Mouse (Mus musculus): ENCODE results near the gene Syde2. TPM values are rescaled to one million over a fixed set of nuclear protein-coding genes. Genes with fewer than 3 reads are reported as not detected.
"Not testable (repeated sequence)": the region's sequence is repeated elsewhere in the genome, so short reads cannot be mapped to it uniquely, and the experiment has no call there.

Gene Syde2
- polyA plus RNA-seq, 1 experiment from 2014 or later, result 8.6 TPM

DNA sequence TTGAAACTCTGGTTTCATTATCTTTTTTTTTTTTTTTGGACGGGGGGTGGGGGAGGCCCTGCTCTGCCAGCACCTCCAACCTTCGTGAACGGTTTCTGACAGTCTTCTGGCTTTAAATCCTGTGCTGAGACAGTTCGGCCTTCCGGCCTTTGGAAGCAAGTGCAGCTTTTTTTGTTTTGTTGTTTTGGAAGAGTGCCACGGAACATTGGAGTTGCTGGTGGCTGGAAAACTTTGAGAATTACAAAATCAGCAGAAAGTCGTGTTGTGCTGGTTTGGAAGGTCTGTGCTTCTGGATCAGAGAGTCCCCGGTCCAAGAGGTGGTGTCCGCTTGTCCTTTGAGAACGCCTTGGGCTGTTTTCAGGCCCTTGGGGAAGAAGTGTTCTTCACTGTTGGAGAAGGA, 5.1 kb downstream of the Syde2 start:
- no peaks in the 10 kb centered on the region for H3K9me3 ChIP-seq (replicated peaks)

DNA sequence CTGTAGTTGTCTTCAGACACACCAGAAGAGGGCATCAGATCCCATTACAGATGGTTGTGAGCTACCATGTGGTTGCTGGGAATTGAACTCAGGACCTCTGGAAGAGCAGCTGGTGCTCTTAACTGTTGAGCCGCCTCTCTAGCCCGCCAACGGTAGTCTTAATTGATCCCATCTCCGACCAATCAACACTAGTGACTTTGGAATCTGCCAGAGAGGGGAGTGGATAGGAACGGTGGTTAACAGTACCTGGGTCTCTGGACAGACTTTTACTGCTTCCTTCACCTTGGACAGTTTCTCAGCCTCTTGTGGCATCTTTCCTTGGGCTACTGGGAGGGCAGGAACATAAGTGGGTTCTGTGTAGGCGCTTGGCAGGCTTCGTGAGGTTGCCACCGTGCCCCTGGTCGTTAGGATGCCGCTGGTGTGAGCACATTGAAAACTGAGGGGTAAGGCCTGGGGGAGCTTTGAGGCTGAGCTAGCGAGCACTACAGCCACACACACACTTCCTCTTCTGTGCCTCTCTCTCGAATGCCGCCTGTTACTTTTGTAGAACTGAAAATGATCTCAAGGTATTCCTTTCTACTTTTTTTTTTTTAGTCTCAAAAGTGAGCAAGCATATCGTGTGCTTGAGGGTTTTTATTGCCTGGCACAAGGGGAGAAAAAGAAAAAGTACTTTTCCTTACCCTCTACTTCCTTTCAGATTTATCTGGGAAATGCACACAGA, 6.0 kb downstream of the Syde2 start:
- Histone ChIP-seq H3K27ac (peak overlapping the region; percentile 67; the same call in 1 of the 2 replicates), H3K36me3 (peaks cover 5% of the 10 kb centered on the region), H3K4me3 (no peak overlapping the region), H3K4me2 (peak overlapping the region; percentile 65), H3K9me3 (replicated peaks) (no peaks in the 10 kb centered on the region), H3K4me1 (replicated peaks) (peaks cover 28% of the 10 kb centered on the region), H3K27me3 (no peaks in the 10 kb centered on the region), H3K9ac (no peak overlapping the region)
- no peak for ATAC-seq (replicated peaks; ENCODE audit: insufficient number of reproducible peaks, insufficient read depth, low FRiP score, low read depth)
- WGBS, result 70% methylated on average over 14 of the region's 14 CpGs

More for the DNA sequence above, 5.1 kb downstream of the Syde2 start:
- peak overlapping the region; percentile 65 for H3K4me2 ChIP-seq
- no peaks in the 10 kb centered on the region for H3K36me3 ChIP-seq
- no peaks in the 10 kb centered on the region for H3K27me3 ChIP-seq
- WGBS, result 42% methylated on average over 10 of the region's 10 CpGs
- peak overlapping the region; percentile 51 for H3K4me3 ChIP-seq
- peak overlapping the region; percentile 29; the same call in 1 of the 2 replicates for H3K9ac ChIP-seq
- H3K4me1 ChIP-seq (replicated peaks), result peaks cover 30% of the 10 kb centered on the region
- no peak for ATAC-seq (replicated peaks; ENCODE audit: insufficient number of reproducible peaks, insufficient read depth, low FRiP score, low read depth)
- peak overlapping the region; percentile 67 for H3K27ac ChIP-seq

DNA sequence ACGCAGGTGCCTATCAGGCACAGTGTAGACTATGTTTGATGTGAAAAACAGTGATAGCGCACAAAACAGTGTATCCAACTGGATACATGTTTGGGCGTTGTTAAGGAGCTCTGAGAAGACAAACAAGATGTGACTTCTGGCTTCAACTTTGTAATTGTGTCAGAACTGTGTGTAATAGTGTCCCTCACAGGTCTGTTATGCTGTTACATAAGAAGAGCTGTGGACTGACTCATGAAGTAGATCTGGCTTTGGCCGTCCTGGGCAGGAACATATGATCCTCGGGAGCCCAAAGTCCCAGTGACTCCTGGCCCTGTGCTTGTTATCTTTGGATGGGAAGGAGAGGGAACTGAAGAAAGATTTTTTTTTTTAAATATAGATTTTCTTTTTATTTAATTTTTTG, 7.8 kb downstream of the Syde2 start:
- H3K36me3 ChIP-seq, result peaks cover 16% of the 10 kb centered on the region
- no peaks in the 10 kb centered on the region for H3K9me3 ChIP-seq (replicated peaks)
- WGBS, result 68% methylated on average over 5 of the region's 5 CpGs
- H3K27ac ChIP-seq, result no peak overlapping the region
- ATAC-seq (replicated peaks; ENCODE audit: insufficient number of reproducible peaks, insufficient read depth, low FRiP score, low read depth), result no peak
- H3K4me2 ChIP-seq, result no peak overlapping the region
- no peaks in the 10 kb centered on the region for H3K27me3 ChIP-seq
- no peak overlapping the region for H3K9ac ChIP-seq
- no peak overlapping the region for H3K4me3 ChIP-seq
- peaks cover 26% of the 10 kb centered on the region for H3K4me1 ChIP-seq (replicated peaks)

- not testable (repeated sequence) for ATAC-seq (replicated peaks; ENCODE audit: insufficient number of reproducible peaks, insufficient read depth, low FRiP score, low read depth); H3K4me2 ChIP-seq; H3K27ac ChIP-seq; H3K27me3 ChIP-seq; H3K9ac ChIP-seq; H3K4me3 ChIP-seq; H3K9me3 ChIP-seq (replicated peaks)
- H3K36me3 ChIP-seq, result peaks cover 24% of the 10 kb centered on the region
- peaks cover 22% of the 10 kb centered on the region for H3K4me1 ChIP-seq (replicated peaks)
- WGBS, result 74% methylated on average over 5 of the region's 5 CpGs
Observed at GRCm38 (mm10) chr3:145996539-145996938, 8.9 kb downstream of the Syde2 start.

DNA sequence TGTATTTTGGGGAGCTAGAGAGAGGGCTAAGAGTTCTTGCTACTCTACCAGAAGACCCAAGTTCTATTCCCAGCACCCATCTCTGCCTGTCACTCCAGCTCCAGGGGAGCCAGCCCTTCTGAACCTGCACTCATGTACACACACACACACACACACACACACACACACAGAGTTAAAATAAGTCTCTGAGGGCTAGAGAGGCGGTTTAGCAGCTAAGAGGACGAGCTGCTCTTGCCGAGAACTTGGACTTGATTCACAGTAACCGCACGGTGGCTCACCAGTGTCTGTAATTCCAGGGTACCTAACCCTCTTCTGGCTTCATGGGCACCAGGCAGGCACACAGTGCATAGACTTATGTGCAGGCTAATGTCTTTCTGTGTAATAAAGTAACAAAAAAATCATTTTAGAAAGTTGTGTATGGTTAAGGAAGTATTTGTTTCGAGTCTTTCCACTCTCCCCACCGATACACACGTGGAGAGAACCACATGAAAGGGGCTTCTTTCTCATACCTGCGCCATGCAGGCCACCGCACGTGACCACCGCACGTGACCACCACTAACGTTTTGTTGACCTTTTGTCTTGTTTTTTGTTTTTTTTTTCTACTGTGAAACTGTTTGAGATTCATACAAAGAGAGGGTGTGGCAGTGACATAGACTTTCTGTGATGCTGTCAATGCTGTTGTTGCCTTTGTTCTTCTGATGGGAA, 16.8 kb downstream of the Syde2 start:
- no peak overlapping the region for H3K9ac ChIP-seq
- H3K36me3 ChIP-seq, result peaks cover 61% of the 10 kb centered on the region
- no peak overlapping the region for H3K4me3 ChIP-seq
- H3K4me2 ChIP-seq, result no peak overlapping the region
- H3K9me3 ChIP-seq (replicated peaks), result no peaks in the 10 kb centered on the region
- peaks cover 7% of the 10 kb centered on the region; the same call in 1 of the 2 replicates for H3K4me1 ChIP-seq (replicated peaks)
- H3K27me3 ChIP-seq, result no peaks in the 10 kb centered on the region
- no peak for ATAC-seq (replicated peaks; ENCODE audit: insufficient number of reproducible peaks, insufficient read depth, low FRiP score, low read depth)
- no peak overlapping the region for H3K27ac ChIP-seq
- WGBS, result 88% methylated on average over 14 of the region's 14 CpGs

DNA sequence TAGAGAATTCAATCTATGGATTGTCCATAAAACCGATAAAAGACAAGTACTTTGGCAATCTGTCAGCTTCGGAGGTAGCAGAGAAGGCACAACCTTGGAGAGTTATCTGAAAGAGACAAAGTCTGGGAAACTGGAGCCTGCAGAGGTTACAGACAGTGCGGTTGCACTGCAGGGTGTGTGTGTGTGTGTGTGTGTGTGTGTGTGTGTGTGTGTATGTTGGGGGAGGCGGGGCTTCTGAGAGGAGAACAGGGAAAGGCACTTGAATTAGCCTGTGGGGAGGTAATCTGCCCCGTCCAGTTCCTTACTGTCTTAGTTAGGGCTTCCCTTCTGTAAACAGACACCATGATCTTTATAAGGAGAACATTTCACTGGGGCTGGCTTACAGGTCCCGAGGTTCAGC, 20.2 kb downstream of the Syde2 start:
- ATAC-seq (replicated peaks; ENCODE audit: insufficient number of reproducible peaks, insufficient read depth, low FRiP score, low read depth), result 0 out of 2 replicates have a peak, but pooled peaks have one; percentile 23
- Histone ChIP-seq H3K27ac (no peak overlapping the region), H3K4me1 (replicated peaks) (peaks cover 19% of the 10 kb centered on the region), H3K9me3 (replicated peaks) (no peaks in the 10 kb centered on the region), H3K27me3 (no peaks in the 10 kb centered on the region), H3K4me3 (no peak overlapping the region), H3K9ac (no peak overlapping the region), H3K36me3 (peaks cover 38% of the 10 kb centered on the region), H3K4me2 (no peak overlapping the region)
- 66% methylated on average over 6 of the region's 6 CpGs for WGBS

GRCm38 (mm10) chr3:146009859-146010645, 22.4 kb downstream of the Syde2 start:
- WGBS, result 47% methylated on average over 19 of the region's 20 CpGs
- no peak overlapping the region for H3K4me2 ChIP-seq
- ATAC-seq (replicated peaks; ENCODE audit: insufficient number of reproducible peaks, insufficient read depth, low FRiP score, low read depth), result no peak
- peak overlapping the region; percentile 66 for H3K27ac ChIP-seq
- no peak overlapping the region for H3K9ac ChIP-seq
- peaks cover 19% of the 10 kb centered on the region for H3K4me1 ChIP-seq (replicated peaks)
- H3K36me3 ChIP-seq, result peaks cover 36% of the 10 kb centered on the region
- no peak overlapping the region for H3K4me3 ChIP-seq
- no peaks in the 10 kb centered on the region for H3K27me3 ChIP-seq
- no peaks in the 10 kb centered on the region for H3K9me3 ChIP-seq (replicated peaks)

DNA sequence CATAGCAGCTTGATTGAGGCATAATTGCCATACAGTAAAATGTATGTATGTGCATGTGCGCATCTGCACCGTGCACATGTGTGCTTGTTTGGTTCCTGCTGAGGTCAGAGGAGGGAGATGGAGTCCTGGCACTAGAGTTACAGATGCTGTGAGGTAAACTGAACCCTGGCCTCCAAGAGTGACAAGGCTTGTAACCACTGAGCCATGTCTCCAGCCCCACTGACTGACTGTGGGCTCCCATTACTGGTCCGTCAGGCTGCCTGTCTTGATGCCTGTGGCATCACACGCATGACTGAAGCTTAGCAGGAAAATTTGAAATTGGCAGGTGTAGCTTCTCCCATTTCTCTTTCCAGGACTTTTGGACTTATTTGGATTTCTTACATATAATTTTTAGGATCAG, 23.1 kb downstream of the Syde2 start:
- H3K27ac ChIP-seq, result peak overlapping the region; percentile 66
- no peak overlapping the region for H3K4me3 ChIP-seq
- no peaks in the 10 kb centered on the region for H3K27me3 ChIP-seq
- no peak overlapping the region for H3K9ac ChIP-seq
- 86% methylated on average over 4 of the region's 4 CpGs for WGBS
- peaks cover 42% of the 10 kb centered on the region for H3K36me3 ChIP-seq
- H3K9me3 ChIP-seq (replicated peaks), result no peaks in the 10 kb centered on the region
- peaks cover 19% of the 10 kb centered on the region for H3K4me1 ChIP-seq (replicated peaks)
- no peak overlapping the region for H3K4me2 ChIP-seq
- no peak for ATAC-seq (replicated peaks; ENCODE audit: insufficient number of reproducible peaks, insufficient read depth, low FRiP score, low read depth)

- no peak for ATAC-seq (replicated peaks; ENCODE audit: insufficient number of reproducible peaks, insufficient read depth, low FRiP score, low read depth)
- Histone ChIP-seq H3K27ac (no peak overlapping the region), H3K9me3 (replicated peaks) (no peaks in the 10 kb centered on the region), H3K36me3 (peaks cover 51% of the 10 kb centered on the region), H3K27me3 (no peaks in the 10 kb centered on the region), H3K9ac (no peak overlapping the region), H3K4me3 (no peak overlapping the region), H3K4me2 (no peak overlapping the region), H3K4me1 (replicated peaks) (peaks cover 19% of the 10 kb centered on the region)
- WGBS, result 63% methylated on average over 8 of the region's 8 CpGs
Observed at GRCm38 (mm10) chr3:146011544-146012218, 24.0 kb downstream of the Syde2 start.

DNA sequence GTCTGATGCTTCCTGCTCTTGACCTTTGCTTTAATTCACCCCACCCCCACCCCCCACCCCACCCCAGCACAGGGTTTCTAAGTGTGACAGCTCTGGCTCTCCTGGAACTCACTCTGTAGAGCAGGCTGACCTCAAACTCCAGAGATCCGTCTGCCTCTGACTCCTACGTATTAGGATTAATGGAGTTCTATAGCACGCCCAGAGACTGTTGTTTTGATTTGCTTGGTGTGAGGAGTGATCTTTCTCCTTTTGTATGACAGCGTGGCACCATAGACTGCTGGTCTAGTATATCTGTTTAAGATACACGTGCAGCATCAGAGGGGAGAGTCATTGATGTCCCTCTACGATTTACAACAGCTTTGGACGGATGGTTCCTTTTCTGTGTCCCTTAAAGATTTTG, 25.8 kb downstream of the Syde2 start:
- Histone ChIP-seq H3K4me3 (no peak overlapping the region), H3K9me3 (replicated peaks) (no peaks in the 10 kb centered on the region), H3K4me2 (no peak overlapping the region), H3K9ac (no peak overlapping the region), H3K36me3 (peaks cover 47% of the 10 kb centered on the region), H3K4me1 (replicated peaks) (peaks cover 14% of the 10 kb centered on the region), H3K27ac (no peak overlapping the region), H3K27me3 (no peaks in the 10 kb centered on the region)
- no peak for ATAC-seq (replicated peaks; ENCODE audit: insufficient number of reproducible peaks, insufficient read depth, low FRiP score, low read depth)
- 78% methylated on average over 7 of the region's 7 CpGs for WGBS

DNA sequence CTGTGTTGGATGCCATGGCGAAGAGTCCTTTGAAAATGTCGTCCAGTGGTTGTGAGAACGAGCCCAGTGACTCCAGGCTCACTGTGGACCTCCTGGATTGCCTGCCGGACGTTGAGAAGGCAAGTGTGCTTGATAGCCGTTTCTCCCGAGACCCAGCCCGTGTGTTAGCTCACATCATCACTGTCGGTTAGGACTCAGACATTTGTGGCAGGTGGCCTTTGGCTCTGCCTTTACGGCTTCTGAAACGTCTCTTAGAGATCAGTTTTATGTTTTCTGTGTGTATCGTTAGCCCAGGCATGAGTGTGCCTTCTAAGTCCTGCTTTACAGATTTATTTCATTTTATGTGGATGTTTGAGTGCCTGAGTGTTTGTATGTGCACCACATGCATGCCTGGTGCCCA, 26.7 kb downstream of the Syde2 start:
- no peak overlapping the region for H3K9ac ChIP-seq
- H3K9me3 ChIP-seq (replicated peaks), result no peaks in the 10 kb centered on the region
- no peak overlapping the region for H3K27ac ChIP-seq
- no peaks in the 10 kb centered on the region for H3K27me3 ChIP-seq
- no peak for ATAC-seq (replicated peaks; ENCODE audit: insufficient number of reproducible peaks, insufficient read depth, low FRiP score, low read depth)
- peaks cover 41% of the 10 kb centered on the region for H3K36me3 ChIP-seq
- H3K4me1 ChIP-seq (replicated peaks), result peaks cover 14% of the 10 kb centered on the region
- no peak overlapping the region for H3K4me2 ChIP-seq
- H3K4me3 ChIP-seq, result no peak overlapping the region
- 94% methylated on average over 12 of the region's 12 CpGs for WGBS
